Mouse (Mus musculus) A20 (cell line): Measurements from ENCODE around the gene Trim56.
A peak's percentile ranks its signal among the peaks of the same experiment; 100 is the strongest.
"Not testable (repeated sequence)": the region's sequence is repeated elsewhere in the genome, so short reads cannot be mapped to it uniquely, and the experiment has no call there.

Experiments
- DNase-seq: peaks from one replicate; pipeline ENCODE4 v3.0.0-alpha.2; 2011; ENCODE audit warnings: low read depth, low spot score

Trim56 gene

GRCm38 (mm10) chr5:137115866-137116847 is at the start of gene Trim56:
Gene Trim56, minus strand, starts transcription at chr5:137116209.
- DNase-seq = peak; percentile 91

DNA sequence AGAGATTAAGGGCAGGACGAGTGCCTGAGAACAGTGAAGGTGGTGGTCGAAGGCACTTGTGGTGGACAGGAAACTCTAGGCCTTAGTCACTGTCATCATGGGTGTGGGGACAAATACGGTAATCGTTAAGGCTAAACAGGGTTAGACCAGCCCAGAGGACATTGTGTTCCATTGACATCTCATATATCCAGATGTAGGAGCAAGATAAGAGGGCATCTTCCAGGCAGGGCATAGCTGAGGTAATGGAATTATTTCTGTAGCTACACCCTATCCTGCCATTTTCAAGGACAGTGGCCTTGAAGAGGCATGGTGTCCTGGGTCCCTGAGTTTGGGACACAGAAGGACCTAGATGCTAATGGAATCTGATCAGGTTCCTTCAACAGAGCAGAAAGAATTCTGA is 45.8 kb upstream of the Trim56 start:
- no peak for DNase-seq

DNA sequence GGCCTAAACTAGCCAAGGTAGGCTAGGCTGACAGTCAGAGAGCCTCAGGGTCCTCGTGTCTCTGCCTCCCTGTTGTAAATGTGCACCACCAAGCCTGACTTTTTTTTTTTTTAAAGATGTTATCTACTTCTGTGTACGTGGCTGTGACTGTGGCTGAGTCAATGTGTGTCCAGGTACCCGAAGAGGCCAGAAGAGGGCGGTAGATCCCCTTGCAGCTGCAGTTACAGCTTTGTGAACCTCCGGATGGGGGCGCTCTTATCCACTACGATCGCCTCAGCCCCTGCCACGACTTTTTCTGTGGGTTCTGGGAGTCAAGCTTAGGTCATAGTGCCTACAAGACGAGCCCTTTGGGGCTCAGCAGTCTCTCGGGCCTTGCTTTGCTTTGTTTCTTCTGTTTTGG is 43.5 kb upstream of the Trim56 start:
- DNase-seq = peak; percentile 70

GRCm38 (mm10) chr5:137153289-137153688 is 37.3 kb upstream of the Trim56 start:
- DNase-seq = no peak

GRCm38 (mm10) chr5:137152623-137153022 is 36.6 kb upstream of the Trim56 start:
- no peak for DNase-seq

DNA sequence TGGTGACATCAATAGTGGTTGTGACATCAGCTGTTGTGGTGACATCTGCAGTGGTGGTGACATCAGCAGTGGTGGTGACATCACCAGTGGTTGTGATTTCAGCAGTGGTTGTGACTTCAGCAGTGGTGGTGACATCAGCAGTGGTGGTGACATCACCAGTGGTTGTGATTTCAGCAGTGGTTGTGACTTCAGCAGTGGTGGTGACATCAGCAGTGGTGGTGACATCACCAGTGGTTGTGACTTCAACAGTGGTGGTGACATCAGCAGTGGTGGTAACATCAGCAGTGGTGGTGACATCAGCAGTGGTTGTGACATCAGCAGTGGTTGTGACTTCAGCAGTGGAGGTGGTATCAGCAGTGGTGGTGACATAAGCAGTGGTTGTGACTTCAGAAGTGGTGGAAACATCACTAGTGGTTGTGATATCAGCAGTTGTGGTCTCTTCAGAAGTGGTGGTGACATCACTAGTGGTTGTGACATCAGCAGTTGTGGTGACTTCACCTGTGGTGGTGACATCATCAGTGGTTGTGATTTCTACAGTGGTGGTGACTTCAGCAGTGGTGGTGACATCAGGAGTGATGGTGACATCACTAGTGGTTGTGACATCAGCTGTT is 33.4 kb upstream of the Trim56 start, which contains the start of gene Muc3:
Muc3 (minus strand) TSS at position 51 of the 611 bp plus-strand sequence.
- DNase-seq = not testable (repeated sequence)

DNA sequence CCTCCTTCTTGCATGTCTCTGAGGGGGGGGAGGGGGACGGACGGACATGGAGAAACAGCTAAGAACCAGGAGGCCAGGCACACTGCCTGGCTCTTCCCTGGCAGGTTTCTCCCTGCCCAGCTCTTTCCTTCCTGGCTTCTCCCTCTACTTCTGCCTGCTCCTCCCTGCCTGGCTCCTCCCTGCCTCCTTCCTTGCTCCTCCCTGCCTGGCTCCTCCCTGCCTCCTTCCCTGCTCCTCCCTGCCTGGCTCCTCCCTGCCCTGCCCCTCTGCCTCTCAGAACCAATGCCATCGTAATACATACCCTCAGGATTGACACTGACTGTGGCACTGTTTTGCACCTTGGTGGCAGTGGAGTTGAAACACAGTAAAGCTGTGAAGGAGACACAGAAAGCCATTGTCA is 24.8 kb upstream of the Trim56 start:
- no peak for DNase-seq

DNA sequence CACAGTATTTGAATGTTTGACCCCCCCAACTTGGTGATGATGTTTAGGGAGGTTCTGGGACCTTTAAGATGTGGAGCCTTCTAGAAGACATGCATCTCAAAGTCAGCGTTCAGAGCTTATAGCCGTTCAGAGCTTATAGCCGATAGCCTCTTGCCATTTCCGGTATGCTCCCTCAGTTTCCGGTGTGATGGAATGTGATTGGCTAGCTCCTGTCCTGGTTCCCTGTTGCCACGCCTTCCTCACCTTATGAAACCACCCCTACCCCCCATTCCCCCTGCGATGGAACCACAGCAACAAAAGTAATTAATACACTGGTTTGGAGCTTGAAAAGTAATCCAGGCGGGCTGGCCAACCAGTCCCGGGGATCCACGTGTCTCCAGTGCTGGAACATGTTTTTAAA is 23.0 kb upstream of the Trim56 start:
- no peak for DNase-seq

DNA sequence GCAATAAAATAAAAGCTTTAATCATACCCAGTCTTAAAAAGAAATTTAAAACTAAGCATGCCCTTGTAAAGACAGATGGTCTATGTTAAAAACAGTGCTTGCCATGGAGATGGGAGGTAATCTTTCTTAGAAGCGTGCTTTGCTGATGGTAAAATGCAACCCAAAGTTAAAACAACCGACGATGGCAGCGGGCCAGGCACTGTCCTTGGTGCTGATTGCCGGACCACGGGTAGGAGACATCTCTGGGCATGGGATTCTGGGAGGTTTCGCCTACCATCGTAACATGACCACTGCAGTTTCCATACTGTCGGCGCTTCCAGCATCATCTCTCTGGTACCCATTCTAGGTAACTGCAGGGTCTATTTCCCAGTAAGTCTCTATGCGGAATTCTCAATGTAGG is 18.9 kb upstream of the Trim56 start:
- DNase-seq = no peak

DNA sequence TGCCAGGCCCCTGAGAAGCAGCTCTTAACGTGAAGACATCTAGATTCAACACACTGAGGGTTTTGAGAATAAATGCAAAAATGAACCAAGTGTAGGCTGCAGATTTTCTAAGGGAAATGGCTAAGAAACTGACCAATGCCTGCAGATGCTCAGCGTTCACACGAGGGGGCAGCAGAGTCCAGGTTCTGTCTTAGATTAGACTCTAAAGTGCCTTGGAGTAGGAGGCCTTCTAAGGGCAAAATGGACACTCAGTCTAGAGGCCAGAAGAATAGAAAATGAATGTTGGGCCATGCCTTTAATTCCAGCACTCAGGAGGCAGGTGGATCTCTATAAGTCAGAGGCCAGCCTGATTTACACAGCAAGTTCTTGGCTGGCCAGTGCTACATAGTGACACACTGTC is 15.5 kb upstream of the Trim56 start:
- DNase-seq = peak; percentile 59

DNA sequence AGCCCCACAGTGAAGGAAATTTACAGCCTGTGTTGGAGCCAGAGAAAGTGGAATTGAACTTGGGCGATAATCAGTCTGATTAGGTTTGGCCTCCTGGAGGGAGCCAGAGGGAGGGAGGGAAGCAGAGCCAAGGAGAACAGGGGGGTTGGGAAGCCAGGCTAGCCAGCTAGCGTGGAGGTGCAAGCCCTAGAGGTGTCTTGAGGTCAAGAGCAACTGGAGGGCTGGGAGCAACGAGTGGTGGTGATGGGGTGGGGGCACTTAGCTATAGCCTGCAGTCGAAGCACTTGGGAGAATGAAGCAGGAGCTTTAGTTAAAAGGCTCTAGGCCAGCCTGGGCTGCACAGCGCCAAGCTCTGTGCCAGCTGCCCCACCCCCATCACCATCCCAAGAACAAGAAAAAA is 13.3 kb upstream of the Trim56 start:
- no peak for DNase-seq

- DNase-seq = no peak
Observed at GRCm38 (mm10) chr5:137123516-137123915, 7.5 kb upstream of the Trim56 start.

- DNase-seq = peak; percentile 73
Observed at GRCm38 (mm10) chr5:137122686-137123193, 6.7 kb upstream of the Trim56 start.

GRCm38 (mm10) chr5:137121280-137121679 is 5.3 kb upstream of the Trim56 start:
- DNase-seq = peak; percentile 16

GRCm38 (mm10) chr5:137118878-137119277 is 2.9 kb upstream of the Trim56 start:
- no peak for DNase-seq

DNA sequence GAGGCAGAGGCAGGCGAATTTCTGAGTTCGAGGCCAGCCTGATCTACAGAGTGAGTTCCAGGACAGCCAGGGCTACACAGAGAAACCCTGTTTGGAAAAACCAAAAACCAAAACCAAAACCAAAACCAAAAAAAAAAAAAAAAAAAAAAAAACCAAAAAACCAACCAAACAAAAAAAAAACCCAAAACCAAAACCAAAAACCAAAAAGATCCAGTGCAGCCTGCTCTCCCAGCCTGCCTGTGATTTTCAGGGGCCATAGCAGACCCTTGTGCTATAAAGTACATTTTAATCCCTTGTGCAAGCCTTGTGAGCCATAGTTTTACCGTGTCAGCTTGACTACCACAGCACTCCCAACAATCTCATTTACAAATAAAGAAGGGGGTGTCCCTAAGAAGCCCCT is 2.0 kb upstream of the Trim56 start:
- not testable (repeated sequence) for DNase-seq

DNA sequence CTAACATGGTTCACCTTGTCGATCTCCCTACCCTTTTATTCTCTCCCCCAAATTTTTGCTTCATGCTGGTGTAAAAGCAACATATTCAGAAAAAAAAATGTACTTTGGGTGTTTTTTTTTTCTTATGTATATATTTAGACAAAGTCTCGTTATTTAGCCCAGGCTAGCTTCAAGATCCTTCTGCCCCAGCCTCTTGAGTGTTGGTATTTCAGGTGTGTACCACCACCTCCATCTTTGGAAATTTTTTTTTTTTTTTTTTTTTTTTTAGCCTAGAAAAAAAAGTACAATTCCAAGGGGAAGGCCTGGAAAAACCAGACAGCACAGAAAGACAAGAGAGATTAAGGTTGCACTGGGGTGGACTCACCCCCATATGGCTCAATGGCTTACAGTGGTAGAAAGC is 978 bp upstream of the Trim56 start:
- DNase-seq = no peak

- DNase-seq = no peak
Observed at GRCm38 (mm10) chr5:137114891-137115561, 983 bp downstream of the Trim56 start.

DNA sequence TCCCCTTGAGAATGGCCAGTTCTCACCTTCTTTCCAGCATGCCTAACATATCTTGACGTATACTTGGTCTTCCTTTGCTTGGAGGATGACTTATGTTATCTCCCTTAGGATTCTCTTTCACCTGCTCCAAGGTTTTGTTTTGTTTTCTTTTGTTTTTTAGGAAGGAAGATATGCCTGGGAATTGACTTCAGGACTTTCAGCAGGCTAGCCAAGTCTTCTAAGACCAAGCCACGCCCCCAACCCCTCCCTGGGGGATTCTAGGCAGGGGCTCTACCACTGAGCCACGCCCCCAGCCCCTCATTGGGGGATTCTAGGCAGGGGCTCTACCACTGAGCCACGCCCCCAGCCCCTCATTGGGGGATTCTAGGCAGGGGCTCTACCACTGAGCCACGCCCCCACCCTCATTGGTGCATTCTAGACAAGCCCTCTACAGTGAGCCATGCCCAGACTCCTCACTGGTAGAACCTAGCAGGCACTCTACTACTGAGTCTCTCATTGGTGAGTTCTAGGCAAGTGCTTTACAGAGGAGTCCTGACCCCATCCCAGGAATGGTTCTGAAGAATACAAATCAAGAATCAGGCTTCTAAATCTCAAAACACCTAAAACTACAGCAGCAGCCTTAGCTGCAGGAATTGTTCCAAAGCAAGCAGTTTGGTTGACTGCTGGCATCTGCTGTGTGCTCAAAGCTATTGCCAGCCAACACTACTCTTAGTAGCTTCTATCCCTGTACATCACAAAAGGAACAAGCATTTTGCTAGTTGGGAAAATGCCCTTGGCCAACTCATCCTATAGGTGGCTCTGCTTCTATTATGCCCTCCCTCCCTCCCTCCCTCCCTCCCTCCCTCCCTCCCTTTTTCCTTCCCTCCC is 4.2 kb downstream of the Trim56 start:
- no peak for DNase-seq

DNA sequence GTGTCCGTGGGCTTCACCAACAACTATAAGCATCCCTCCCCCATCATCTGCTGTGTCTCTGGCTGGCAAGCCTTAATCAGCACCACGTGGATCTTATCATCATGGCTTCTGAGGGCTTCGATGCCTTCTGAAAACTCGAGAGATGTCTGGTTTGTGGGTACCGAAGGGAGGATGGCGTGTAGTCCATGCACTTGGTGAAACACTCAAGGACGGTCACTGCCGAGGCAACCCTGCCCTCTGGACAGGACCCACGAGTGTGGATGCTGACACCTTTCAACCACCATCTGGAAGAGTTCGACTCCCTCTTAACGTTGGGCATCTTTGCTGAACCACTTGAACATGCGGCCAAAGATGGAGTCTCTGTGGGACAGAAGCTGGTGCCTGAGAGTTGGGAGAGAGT is 5.1 kb downstream of the Trim56 start:
- DNase-seq = no peak

DNA sequence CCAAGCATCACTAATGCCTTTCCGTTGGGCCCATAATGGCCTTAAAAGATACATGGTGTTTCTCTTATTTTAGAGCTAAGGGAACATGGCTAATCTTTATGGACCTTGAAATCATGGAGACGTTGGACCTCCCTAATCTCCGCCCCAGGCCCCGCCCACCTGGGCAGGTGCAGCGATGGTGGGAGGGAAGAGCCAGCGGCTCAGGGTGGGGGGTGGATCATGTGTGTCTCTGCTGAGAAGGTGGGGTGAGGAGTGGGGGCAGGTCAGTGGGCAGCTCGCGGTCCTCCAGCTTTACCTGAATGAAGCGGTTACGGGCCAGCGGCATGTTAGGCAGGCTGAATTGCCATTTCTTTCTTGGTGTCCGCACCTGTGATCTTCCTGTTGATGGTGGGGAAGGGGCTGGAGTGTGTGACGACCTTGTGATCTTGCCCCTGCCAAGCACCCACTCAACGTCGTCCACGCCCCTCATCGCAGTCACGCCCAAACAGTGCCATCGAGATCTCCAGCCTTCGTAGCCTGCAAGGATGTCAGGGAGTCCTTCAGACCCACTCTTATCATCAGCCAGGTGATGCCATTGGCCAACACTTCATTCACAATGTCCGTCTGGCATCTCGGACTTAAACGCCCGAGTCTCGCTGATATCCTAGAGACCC is 5.9 kb downstream of the Trim56 start:
- DNase-seq = no peak
